Mouse (Mus musculus) forebrain, embryonic 10.5 days (tissue): ENCODE results near the gene Cldn1. TPM values are rescaled to one million over a fixed set of nuclear protein-coding genes. Genes with fewer than 3 reads are reported as not detected.

Source experiments
- DNase-seq: peaks from one replicate; pipeline ENCODE4 v3.0.0-alpha.2; 2017; ENCODE audit warnings: low spot score; ENCODE audit errors: extremely low spot score
- H3K27ac ChIP-seq: fragments of 300-500 bp; sonication (generic); 2 replicates; pipeline ENCODE4 v1.5.1; 2016; ENCODE audit warnings: mild to moderate bottlenecking
- H3K27me3 ChIP-seq: fragments of 300-500 bp; sonication (generic); 2 replicates; pipeline ENCODE4 v1.6.1; 2016; ENCODE audit warnings: mild to moderate bottlenecking; ENCODE audit not compliant: poor library complexity, severe bottlenecking
- H3K36me3 ChIP-seq: fragments of 300-500 bp; sonication (generic); replicated peaks from 2 replicates; pipeline ENCODE4 v1.6.1; 2016; ENCODE audit warnings: mild to moderate bottlenecking, moderate library complexity
- H3K4me1 ChIP-seq: fragments of 300-500 bp; sonication (generic); 2 replicates; pipeline ENCODE4 v1.6.1; 2016
- H3K4me3 ChIP-seq: fragments of 300-500 bp; sonication (generic); 2 replicates; pipeline ENCODE4 v1.5.1; 2016; ENCODE audit warnings: mild to moderate bottlenecking, moderate library complexity
- H3K9me3 ChIP-seq: fragments of 300-500 bp; sonication (generic); 2 replicates; pipeline ENCODE4 v1.6.1; 2016; ENCODE audit warnings: mild to moderate bottlenecking, moderate library complexity
- WGBS: fragments of 180-500 bp; shearing (Covaris S2); methylation state at CpG from one replicate; pipeline ENCODE4 v1.1.7; 2016; 5-methylcytosine and 5-hydroxymethylcytosine counted together
- polyA plus RNA-seq: library from polyadenylated mRNA; unstranded; fragments of >200 nt; fragmentation: Nextera tagmentation; extraction: Ambion mirVana; gene quantifications from 2 replicates; pipeline ENCODE4 v1.2.1, GENCODE M21; 2016

Cldn1 gene
- polyA plus RNA-seq, 1 experiment from 2014 or later = 1.7 TPM

DNA sequence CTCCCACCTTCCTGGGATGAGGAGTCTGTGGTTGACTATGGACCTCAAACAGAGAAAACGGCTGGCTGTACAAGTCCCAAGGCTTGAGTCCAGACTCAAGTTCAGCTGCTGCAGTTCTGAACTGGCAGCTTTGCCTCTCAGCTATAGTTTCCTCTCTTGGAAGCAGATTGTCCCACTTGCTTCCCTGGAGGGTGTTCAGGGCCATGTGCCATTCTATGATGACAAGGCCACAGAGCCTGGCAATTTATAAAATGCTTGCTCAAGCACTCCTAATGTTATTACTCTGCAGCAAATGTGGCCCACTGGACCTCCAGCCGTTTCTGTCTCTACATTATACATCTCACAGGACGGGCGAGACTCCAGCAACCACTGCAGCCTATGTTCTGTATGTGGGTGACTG, 12.0 kb downstream of the Cldn1 start:
- DNase-seq = no peak
- Histone ChIP-seq H3K4me1 (peaks cover 16% of the 10 kb centered on the region), H3K36me3 (no peaks in the 10 kb centered on the region), H3K4me3 (no peak overlapping the region), H3K9me3 (no peaks in the 10 kb centered on the region), H3K27me3 (no peaks in the 10 kb centered on the region), H3K27ac (no peak overlapping the region)
- WGBS = 72% methylated on average over 4 of the region's 4 CpGs

DNA sequence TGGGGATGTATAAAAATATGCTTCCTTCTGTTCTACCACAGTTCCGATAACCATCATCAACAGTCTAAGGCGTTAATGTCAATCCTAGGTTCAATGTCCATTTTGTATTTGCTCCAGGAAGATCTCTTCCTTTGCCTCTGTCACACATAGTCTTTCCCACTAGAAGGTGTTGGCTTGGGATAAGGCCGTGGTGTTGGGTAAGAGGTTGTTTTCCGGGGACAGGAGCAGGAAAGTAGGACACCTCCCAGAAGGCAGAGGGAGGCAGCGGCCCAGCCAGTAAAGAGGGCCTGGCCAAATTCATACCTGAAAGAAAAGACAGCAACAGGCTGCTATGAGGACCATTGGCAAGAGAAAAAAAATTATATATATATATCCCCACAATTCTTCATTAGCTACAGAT, 12.7 kb downstream of the Cldn1 start:
- no peaks in the 10 kb centered on the region for H3K36me3 ChIP-seq
- no peaks in the 10 kb centered on the region for H3K27me3 ChIP-seq
- no peak overlapping the region for H3K4me3 ChIP-seq
- DNase-seq = no peak
- H3K4me1 ChIP-seq = peaks cover 16% of the 10 kb centered on the region
- H3K9me3 ChIP-seq = no peaks in the 10 kb centered on the region
- 95% methylated on average over 5 of the region's 5 CpGs for WGBS
- no peak overlapping the region for H3K27ac ChIP-seq

DNA sequence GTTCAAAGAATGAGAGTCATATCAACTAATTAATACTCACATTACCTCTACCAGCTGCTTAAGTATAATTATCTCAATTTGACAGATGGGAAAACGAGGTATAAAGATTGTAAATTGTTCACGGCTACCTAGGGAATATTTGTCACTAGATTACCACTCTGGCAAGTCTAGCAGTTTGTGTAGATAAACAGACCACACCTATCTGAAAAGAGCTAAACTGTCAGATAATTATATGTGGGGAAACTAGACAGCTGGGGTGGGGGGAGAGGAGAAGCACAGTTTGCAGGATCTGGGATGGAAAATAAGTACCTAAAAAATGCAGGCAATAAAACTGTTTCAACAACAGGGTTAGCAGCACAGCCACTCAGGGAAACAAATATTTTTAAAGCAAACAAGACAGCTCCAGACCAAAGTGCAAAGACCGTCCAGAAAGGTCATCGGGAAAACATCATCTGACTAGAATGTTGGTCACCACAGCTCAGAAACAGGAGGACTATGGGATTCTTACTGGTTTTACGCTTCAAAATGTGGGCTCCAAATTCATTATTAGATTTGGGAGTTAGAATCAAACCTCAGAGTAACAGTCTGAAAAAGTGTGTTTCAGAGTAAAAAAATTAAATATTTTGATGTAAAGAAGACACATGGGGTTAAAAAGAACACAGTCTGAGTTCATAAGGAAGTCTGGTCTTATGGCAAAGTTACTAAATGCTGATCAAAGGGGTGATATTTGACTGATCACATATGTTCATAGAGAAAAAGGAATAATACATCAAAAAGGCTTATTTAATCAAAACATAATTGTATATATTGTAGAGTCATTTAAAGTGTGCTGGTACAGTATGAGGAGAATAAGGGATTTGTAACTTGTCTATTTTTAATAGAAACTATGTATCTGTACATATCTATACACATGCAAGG, 13.5 kb downstream of the Cldn1 start:
- no peak overlapping the region for H3K4me3 ChIP-seq
- WGBS = 80% methylated on average over 5 of the region's 5 CpGs
- peaks cover 16% of the 10 kb centered on the region for H3K4me1 ChIP-seq
- H3K27me3 ChIP-seq = no peaks in the 10 kb centered on the region
- no peaks in the 10 kb centered on the region for H3K36me3 ChIP-seq
- no peak overlapping the region for H3K27ac ChIP-seq
- DNase-seq = no peak
- no peaks in the 10 kb centered on the region for H3K9me3 ChIP-seq

DNA sequence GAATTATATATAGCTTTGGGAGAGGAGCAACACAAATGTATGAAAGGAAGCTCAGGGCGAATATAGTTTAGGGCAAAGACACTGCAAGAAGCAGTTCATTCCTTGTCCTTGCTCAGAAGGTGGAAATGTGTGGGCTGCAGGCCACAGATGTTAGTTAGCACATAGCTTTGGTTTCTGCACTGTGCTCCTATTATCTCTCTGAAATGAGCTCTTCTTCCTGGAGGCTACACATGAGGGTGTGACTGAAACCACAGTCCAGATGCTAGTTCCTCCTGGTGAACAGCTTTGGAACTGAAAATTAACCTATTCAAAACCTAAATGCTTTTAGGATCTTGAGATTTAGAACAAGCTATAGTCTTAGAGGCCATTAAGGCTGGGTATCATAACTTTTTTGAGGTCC, 16.1 kb downstream of the Cldn1 start:
- Histone ChIP-seq H3K4me3 (no peak overlapping the region), H3K27ac (no peak overlapping the region), H3K36me3 (no peaks in the 10 kb centered on the region), H3K27me3 (no peaks in the 10 kb centered on the region), H3K4me1 (peaks cover 12% of the 10 kb centered on the region), H3K9me3 (no peaks in the 10 kb centered on the region)
- 90% methylated on average over 1 of the region's 1 CpGs for WGBS
- DNase-seq = no peak

DNA sequence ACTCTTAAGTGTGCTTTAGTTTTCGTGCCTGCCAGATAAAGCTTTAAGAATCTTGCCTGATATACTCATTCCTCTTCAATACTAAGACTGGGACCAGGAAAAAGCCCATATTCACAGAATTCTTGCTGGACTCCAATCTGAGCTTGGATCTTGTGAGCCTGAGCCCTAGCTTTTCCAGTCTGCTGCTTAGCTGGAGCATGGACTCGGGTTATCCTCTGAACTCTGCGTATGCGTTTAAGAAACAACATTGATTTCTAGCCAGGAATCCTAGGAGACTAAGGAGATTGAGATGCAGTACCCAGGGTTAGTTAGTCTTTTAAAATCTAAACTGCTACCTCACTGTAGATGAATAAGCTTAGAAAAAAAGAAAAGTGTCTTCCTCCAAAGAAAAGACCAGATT, 20.9 kb downstream of the Cldn1 start:
- no peak overlapping the region for H3K4me3 ChIP-seq
- H3K27me3 ChIP-seq = no peaks in the 10 kb centered on the region
- WGBS = 91% methylated on average over 4 of the region's 4 CpGs
- H3K4me1 ChIP-seq = no peaks in the 10 kb centered on the region
- no peak overlapping the region for H3K27ac ChIP-seq
- no peak for DNase-seq
- H3K36me3 ChIP-seq = no peaks in the 10 kb centered on the region
- H3K9me3 ChIP-seq = no peaks in the 10 kb centered on the region

DNA sequence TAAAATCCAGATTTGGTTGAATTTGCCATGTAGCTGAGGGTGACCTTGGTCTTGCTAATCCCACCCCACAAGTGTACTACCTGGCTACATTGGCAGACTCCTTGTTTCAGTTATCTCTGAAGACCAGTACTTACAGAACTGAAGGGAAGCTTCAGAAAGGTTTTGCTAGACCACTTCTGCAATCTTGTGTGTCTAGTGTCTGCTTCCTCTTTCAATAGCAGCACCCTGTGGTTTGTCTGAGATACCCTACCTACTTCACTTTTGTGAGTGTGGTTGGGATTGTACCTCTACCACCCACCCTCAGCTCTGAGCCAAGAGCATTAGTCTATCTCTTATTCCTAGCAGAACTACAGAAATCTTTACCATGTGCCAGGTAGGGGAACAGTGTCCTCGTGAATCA, 22.8 kb downstream of the Cldn1 start:
- H3K27ac ChIP-seq = no peak overlapping the region
- no peaks in the 10 kb centered on the region for H3K4me1 ChIP-seq
- no peaks in the 10 kb centered on the region for H3K9me3 ChIP-seq
- no peaks in the 10 kb centered on the region for H3K36me3 ChIP-seq
- no peak for DNase-seq
- no peaks in the 10 kb centered on the region for H3K27me3 ChIP-seq
- no peak overlapping the region for H3K4me3 ChIP-seq
- 80% methylated on average over 1 of the region's 1 CpGs for WGBS

DNA sequence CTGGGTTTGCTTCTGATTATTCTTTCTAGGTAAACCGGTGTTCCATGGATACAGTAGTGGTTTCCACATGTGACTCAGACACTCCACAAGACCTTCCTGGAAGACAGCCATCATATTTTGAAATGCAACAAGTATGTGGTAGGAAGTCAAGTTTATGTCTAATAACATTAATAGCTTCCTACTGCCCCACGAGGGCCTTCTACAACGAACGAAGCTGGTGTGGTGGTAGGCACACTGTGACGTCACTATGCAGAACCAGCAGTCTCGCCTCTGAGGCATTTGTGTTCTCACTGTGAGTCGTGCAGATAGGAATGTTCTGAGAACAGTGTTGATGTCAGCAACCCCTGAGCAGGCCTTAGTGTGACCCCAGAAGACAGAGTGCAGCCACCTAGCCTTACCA, 55.4 kb downstream of the Cldn1 start:
- Histone ChIP-seq H3K9me3 (no peaks in the 10 kb centered on the region), H3K4me1 (no peaks in the 10 kb centered on the region), H3K4me3 (no peak overlapping the region), H3K36me3 (no peaks in the 10 kb centered on the region), H3K27me3 (no peaks in the 10 kb centered on the region), H3K27ac (no peak overlapping the region)
- 88% methylated on average over 7 of the region's 7 CpGs for WGBS
- no peak for DNase-seq

DNA sequence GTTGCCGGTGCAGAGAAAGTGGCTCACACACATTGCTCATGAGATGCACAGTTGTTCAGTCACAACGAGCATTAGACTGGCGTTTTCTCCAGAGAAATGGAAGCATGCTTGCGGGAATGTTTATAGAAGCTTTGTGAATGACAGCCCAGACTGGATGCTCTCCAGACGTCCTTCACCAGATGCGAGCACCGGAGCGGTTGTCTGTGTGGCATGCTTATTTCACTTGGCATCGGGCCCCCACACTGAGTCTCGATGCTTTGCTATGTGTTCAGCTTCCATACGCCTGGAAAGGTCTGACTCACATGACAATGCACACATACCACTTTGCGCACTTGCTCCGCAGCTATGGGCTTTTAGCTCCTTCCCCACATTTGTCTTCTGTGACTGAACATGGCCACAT, 56.8 kb downstream of the Cldn1 start:
- Histone ChIP-seq H3K9me3 (no peaks in the 10 kb centered on the region), H3K4me1 (no peaks in the 10 kb centered on the region), H3K27ac (no peak overlapping the region), H3K27me3 (no peaks in the 10 kb centered on the region), H3K36me3 (no peaks in the 10 kb centered on the region), H3K4me3 (no peak overlapping the region)
- no peak for DNase-seq
- WGBS = 89% methylated on average over 13 of the region's 13 CpGs

DNA sequence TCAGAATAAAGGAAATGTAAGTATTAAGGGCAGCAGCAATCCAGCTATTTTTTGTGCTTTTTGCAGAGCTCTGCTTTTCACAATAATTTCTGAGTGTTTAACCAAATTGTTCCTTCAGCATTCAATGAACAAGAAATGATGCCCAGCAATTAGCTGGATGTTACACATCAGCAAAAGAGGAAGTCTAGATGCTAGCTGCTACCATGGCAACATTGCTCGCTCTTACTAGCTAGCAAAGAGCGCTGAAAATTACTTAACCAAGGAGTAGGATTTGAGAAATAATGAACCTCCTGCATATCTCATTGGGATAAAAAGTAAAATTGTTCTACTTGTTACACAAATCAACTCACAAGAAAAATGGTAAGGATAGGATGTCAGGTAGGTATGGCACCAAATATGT, 62.2 kb downstream of the Cldn1 start:
- Histone ChIP-seq H3K36me3 (no peaks in the 10 kb centered on the region), H3K27me3 (no peaks in the 10 kb centered on the region), H3K27ac (no peak overlapping the region), H3K4me3 (no peak overlapping the region), H3K9me3 (no peaks in the 10 kb centered on the region), H3K4me1 (no peaks in the 10 kb centered on the region)
- WGBS = 85% methylated on average over 2 of the region's 2 CpGs
- no peak for DNase-seq

Other genes starting within 250 kb of the Cldn1 start
- gene Cldn16, start 91.3 kb upstream of the Cldn1 start, polyA plus RNA-seq = not detected in 2 replicates
- gene Tmem207, start 154.9 kb upstream of the Cldn1 start, polyA plus RNA-seq = not detected in 2 replicates
- gene Il1rap, start 209.9 kb upstream of the Cldn1 start, polyA plus RNA-seq = 2.4 and 3.1 TPM in 2 replicates